Mouse (Mus musculus): ENCODE results near the gene Myo9a. TPM values are rescaled to one million over a fixed set of nuclear protein-coding genes. Genes with fewer than 3 reads are reported as not detected.

The Myo9a gene
- total RNA-seq (2021) = 10 to 100 TPM; 82.8 to 86.2 TPM
- long read RNA-seq, experiment 1, partial matches to known transcripts = 13 of 28 reads
- long read RNA-seq, experiment 1, other reads (novel, unspliced or antisense) = 15 of 28 reads
- long read RNA-seq, experiment 2, partial matches to known transcripts = 12 of 18 reads
- long read RNA-seq, experiment 2, other reads (novel, unspliced or antisense) = 6 of 18 reads

- H3K27ac ChIP-seq = peak within 1 kb of the TSS; percentile 99
- intact Hi-C loops (cut with DNase I) = loop anchor here (1.0 to 2.0 kb wide), 2 partner anchors 63 to 94 kb away; partner anchors contain the start of gene Pkm
- peak within 1 kb of the TSS; percentile 82 for H3K4me3 ChIP-seq
- DNase-seq (ENCODE audit: extremely low spot score in 1 of 2, low spot score in 2 of 2) = peak; percentile 100
- no peak; the same call in 1 of the 2 replicates for TF ChIP-seq CTCF (IDR thresholded peaks at IDR 0.05)
Measured at GRCm38 (mm10) chr9:59750267-59751065, at the start of gene Myo9a, which contains the start of gene Senp8. TSS of gene Myo9a (plus strand) at chr9:59750896. TSS of gene Senp8 (minus strand) at chr9:59750710.

GRCm38 (mm10) chr9:59701094-59701493, 49.6 kb upstream of the Myo9a start:
- no peak for TF ChIP-seq CTCF (IDR thresholded peaks at IDR 0.05)
- Histone ChIP-seq H3K4me3 (no peak overlapping the region), H3K27ac (no peak overlapping the region)
- intact Hi-C loops (cut with DNase I) = no loop called here
- no peak for DNase-seq (ENCODE audit: extremely low spot score in 1 of 2, low spot score in 2 of 2)

- no peak for TF ChIP-seq CTCF (IDR thresholded peaks at IDR 0.05)
- intact Hi-C loops (cut with DNase I) = no loop called here
- Histone ChIP-seq H3K4me3 (no peak overlapping the region), H3K27ac (no peak overlapping the region)
- no peak for DNase-seq (ENCODE audit: extremely low spot score in 1 of 2, low spot score in 2 of 2)
Measured at GRCm38 (mm10) chr9:59703099-59703498, 47.6 kb upstream of the Myo9a start.

GRCm38 (mm10) chr9:59706850-59707825, 43.6 kb upstream of the Myo9a start:
- intact Hi-C loops (cut with DNase I) = no loop called here
- DNase-seq (ENCODE audit: extremely low spot score in 1 of 2, low spot score in 2 of 2) = no peak
- Histone ChIP-seq H3K4me3 (no peak overlapping the region), H3K27ac (no peak overlapping the region)
- TF ChIP-seq CTCF (IDR thresholded peaks at IDR 0.05) = no peak

GRCm38 (mm10) chr9:59709225-59709624, 41.5 kb upstream of the Myo9a start:
- no peak overlapping the region for H3K27ac ChIP-seq
- no peak overlapping the region for H3K4me3 ChIP-seq
- TF ChIP-seq CTCF (IDR thresholded peaks at IDR 0.05) = no peak

GRCm38 (mm10) chr9:59716275-59716898, 34.3 kb upstream of the Myo9a start:
- TF ChIP-seq CTCF (IDR thresholded peaks at IDR 0.05) = no peak
- intact Hi-C loops (cut with DNase I) = no loop called here
- no peak overlapping the region for H3K27ac ChIP-seq
- no peak for DNase-seq (ENCODE audit: extremely low spot score in 1 of 2, low spot score in 2 of 2)
- no peak overlapping the region for H3K4me3 ChIP-seq

More at GRCm38 (mm10) chr9:59709225-59709624, 41.5 kb upstream of the Myo9a start:
- DNase-seq (ENCODE audit: extremely low spot score in 1 of 2, low spot score in 2 of 2) = no peak
- intact Hi-C loops (cut with DNase I) = no loop called here

- no peak for TF ChIP-seq CTCF (IDR thresholded peaks at IDR 0.05)
- no peak overlapping the region for H3K27ac ChIP-seq
- intact Hi-C loops (cut with DNase I) = no loop called here
- no peak for DNase-seq (ENCODE audit: extremely low spot score in 1 of 2, low spot score in 2 of 2)
- H3K4me3 ChIP-seq = no peak overlapping the region
Measured at GRCm38 (mm10) chr9:59718237-59718636, 32.5 kb upstream of the Myo9a start.

GRCm38 (mm10) chr9:59721144-59721543, 29.6 kb upstream of the Myo9a start:
- Histone ChIP-seq H3K27ac (no peak overlapping the region), H3K4me3 (no peak overlapping the region)
- intact Hi-C loops (cut with DNase I) = loop anchor here (5.0 to 10.0 kb wide), 2 partner anchors 234 to 516 kb away; no protein-coding TSS in a partner anchor
- TF ChIP-seq CTCF (IDR thresholded peaks at IDR 0.05) = no peak
- DNase-seq (ENCODE audit: extremely low spot score in 1 of 2, low spot score in 2 of 2) = no peak

- intact Hi-C loops (cut with DNase I) = loop anchor here (1.0 to 10.0 kb wide), 4 partner anchors 26 to 514 kb away; no protein-coding TSS in a partner anchor
- TF ChIP-seq CTCF (IDR thresholded peaks at IDR 0.05) = peak; percentile 91
- peak; percentile 58 to 61 for DNase-seq (ENCODE audit: extremely low spot score in 1 of 2, low spot score in 2 of 2)
- Histone ChIP-seq H3K4me3 (peak overlapping the region; percentile 26), H3K27ac (peak overlapping the region; percentile 60)
Measured at GRCm38 (mm10) chr9:59723096-59723657, 27.5 kb upstream of the Myo9a start.

- H3K27ac ChIP-seq = peak overlapping the region; percentile 60
- H3K4me3 ChIP-seq = peak overlapping the region; percentile 26; the same call in 1 of the 2 replicates
- TF ChIP-seq CTCF (IDR thresholded peaks at IDR 0.05) = no peak
- intact Hi-C loops (cut with DNase I) = loop anchor here (1.0 to 10.0 kb wide), 4 partner anchors 25 to 513 kb away; no protein-coding TSS in a partner anchor
- DNase-seq (ENCODE audit: extremely low spot score in 1 of 2, low spot score in 2 of 2) = peak; percentile 31 to 46
Measured at GRCm38 (mm10) chr9:59723791-59724442, 26.8 kb upstream of the Myo9a start.
